Comparison of ENCODE assay signal across 8 mouse cellular contexts in genomic region chr17:32350382-32350983, GRCm38 (mm10). TPM values are rescaled to one million over a fixed set of nuclear protein-coding genes. Genes with fewer than 3 reads are reported as not detected.
DNase-seq lines count a peak whose midpoint lies in the region; ATAC-seq lines count a peak whose summit lies in the region.

Akap8l (minus strand) TSS chr17:32350607.

- no peaks in the 10 kb centered on the region for H3K9me3 ChIP-seq in hindbrain, embryonic 12.5 days (replicated peaks)

- peak within 1 kb of the TSS; percentile 68 for H3K4me2 ChIP-seq in hindbrain, embryonic 12.5 days (replicated peaks)

- H3K4me1 ChIP-seq in hindbrain, embryonic 12.5 days, result peaks cover 26% of the 10 kb centered on the region

- H3K27ac ChIP-seq in hindbrain, embryonic 12.5 days, result peak within 1 kb of the TSS; percentile 77

- DNase-seq in NIH3T3 (ENCODE audit: low read depth), result peak; percentile 99
- peak; percentile 98 for DNase-seq in cerebellum, postnatal 10 days
- peak; percentile 96 to 97 for DNase-seq in frontal cortex, postnatal 10 days (ENCODE audit: low spot score in 2 of 2)
- DNase-seq in layer of hippocampus, postnatal 14 days (ENCODE audit: low spot score in 2 of 2), result peak; percentile 98 to 99
- DNase-seq in lung, postnatal 14 days, result peak; percentile 97
- peak; percentile 96 for DNase-seq in retina, adult 2 months (ENCODE audit: low read depth, low spot score)
- DNase-seq in thymus, postnatal 36 days, result peak; percentile 91 to 95

- no peaks in the 10 kb centered on the region for H3K27me3 ChIP-seq in hindbrain, embryonic 12.5 days

- peak within 1 kb of the TSS; percentile 74 for H3K9ac ChIP-seq in hindbrain, embryonic 12.5 days

- WGBS in hindbrain, embryonic 12.5 days, result under 1% methylated on average over 37 of the region's 37 CpGs

- ATAC-seq in hindbrain, embryonic 12.5 days (ENCODE audit: low FRiP score), result peak; percentile 97

- peaks cover 17% of the 10 kb centered on the region for H3K36me3 ChIP-seq in hindbrain, embryonic 12.5 days

- peak within 1 kb of the TSS; percentile 65 for H3K4me3 ChIP-seq in hindbrain, embryonic 12.5 days

RNA-seq across cellular contexts. Expression of gene Akap8l, which starts in this region (rescaled TPM):
- 134 and 138 TPM in 2 replicates for polyA plus RNA-seq in hindbrain, embryonic 12.5 days (2016; fragmentation: Nextera tagmentation; extraction: Ambion mirVana)
- total RNA-seq in layer of hippocampus, postnatal 14 days (2021), result 100 to 1,000 TPM; 134 to 157 TPM

Comparison
In these comparisons a context has a peak if more than half of its experiments do, and no peak if none do; other contexts are left out.
1. Peak in every context shown above with its lines: DNase-seq, ATAC-seq, H3K4me3 ChIP-seq and H3K27ac ChIP-seq.